7 mouse cellular contexts compared by ENCODE assay signal in genomic region chr6:15712860-15713385, GRCm38 (mm10).
"Had no signal": no experiment of that assay in that cellular context is flagged by ENCODE, and none has a peak within 500 bp of the region (broad histone marks: within the 10 kb centered on the region; RNA-seq: fewer than 3 reads in every experiment).

No protein-coding gene starts in this region.

- DNase-seq: lung, adult 18-20 months; lung, embryonic 14.5 days; lung, postnatal 10 days; lung, postnatal 4 days; right cerebral cortex, postnatal 14 days; thymus, adult 2 months; thymus, postnatal 36 days had no signal
